Mouse (Mus musculus) kidney, adult 18-20 months (tissue): ENCODE measurements around the gene Gp1bb.

Source experiments
- DNase-seq: peaks from one replicate; pipeline ENCODE4 v3.0.0; 2021

Gene Gp1bb

GRCm38 (mm10) chr16:18628206-18628947 lies 6.2 kb upstream of the Gp1bb start:
- DNase-seq: no peak

GRCm38 (mm10) chr16:18627163-18627562 lies 5.0 kb upstream of the Gp1bb start:
- no peak for DNase-seq

- peak; percentile 83 for DNase-seq
Measured at GRCm38 (mm10) chr16:18626376-18626878, 4.2 kb upstream of the Gp1bb start, which contains the start of gene Gm49601. TSS of gene Gm49601 (minus strand) at chr16:18626427.

GRCm38 (mm10) chr16:18625791-18626311 lies 3.6 kb upstream of the Gp1bb start:
- DNase-seq: no peak

- no peak for DNase-seq
Measured at GRCm38 (mm10) chr16:18625097-18625496, 2.9 kb upstream of the Gp1bb start.

GRCm38 (mm10) chr16:18624641-18625040 lies 2.4 kb upstream of the Gp1bb start:
- no peak for DNase-seq

- DNase-seq: no peak
Measured at GRCm38 (mm10) chr16:18623751-18624540, 1.7 kb upstream of the Gp1bb start.

- no peak for DNase-seq
Measured at GRCm38 (mm10) chr16:18622916-18623750, 930 bp upstream of the Gp1bb start.

- no peak for DNase-seq
Measured at GRCm38 (mm10) chr16:18621362-18622001, 721 bp downstream of the Gp1bb start.

- peak; percentile 25 for DNase-seq
Measured at GRCm38 (mm10) chr16:18620601-18621361, 1.4 kb downstream of the Gp1bb start.

GRCm38 (mm10) chr16:18620201-18620600 lies 2.0 kb downstream of the Gp1bb start:
- DNase-seq: no peak

- no peak for DNase-seq
Measured at GRCm38 (mm10) chr16:18619110-18619509, 3.1 kb downstream of the Gp1bb start.

GRCm38 (mm10) chr16:18618297-18618696 lies 3.9 kb downstream of the Gp1bb start:
- no peak for DNase-seq

GRCm38 (mm10) chr16:18617370-18618065 lies 4.7 kb downstream of the Gp1bb start:
- peak; percentile 89 for DNase-seq

- no peak for DNase-seq
Measured at GRCm38 (mm10) chr16:18613301-18613700, 8.9 kb downstream of the Gp1bb start.

GRCm38 (mm10) chr16:18611752-18612151 lies 10.5 kb downstream of the Gp1bb start:
- DNase-seq: no peak

GRCm38 (mm10) chr16:18609099-18609498 lies 13.1 kb downstream of the Gp1bb start:
- DNase-seq: no peak

GRCm38 (mm10) chr16:18608226-18608625 lies 14.0 kb downstream of the Gp1bb start:
- no peak for DNase-seq

- DNase-seq: no peak
Measured at GRCm38 (mm10) chr16:18605705-18606104, 16.5 kb downstream of the Gp1bb start.

GRCm38 (mm10) chr16:18604267-18604701 lies 17.9 kb downstream of the Gp1bb start:
- DNase-seq: peak; percentile 44

GRCm38 (mm10) chr16:18601447-18601846 lies 20.8 kb downstream of the Gp1bb start:
- DNase-seq: no peak
